Mouse (Mus musculus) heart, embryonic 10.5 days (tissue): ENCODE data around the gene Gm45713. TPM values are rescaled to one million over a fixed set of nuclear protein-coding genes. Genes with fewer than 3 reads are reported as not detected.

ENCODE experiments used
- DNase-seq: peaks from one replicate; pipeline ENCODE4 v3.0.0-alpha.2; 2017; ENCODE audit warnings: low spot score
- H3K27ac ChIP-seq: fragments of 300-500 bp; sonication (generic); 2 replicates; pipeline ENCODE4 v1.5.1; 2016; ENCODE audit warnings: mild to moderate bottlenecking
- H3K27me3 ChIP-seq: fragments of 300-500 bp; sonication (generic); 2 replicates; pipeline ENCODE4 v1.6.1; 2016; ENCODE audit warnings: mild to moderate bottlenecking; ENCODE audit not compliant: poor library complexity, insufficient read depth, severe bottlenecking
- H3K36me3 ChIP-seq: fragments of 300-500 bp; sonication (generic); 2 replicates; pipeline ENCODE4 v1.6.1; 2016; ENCODE audit warnings: mild to moderate bottlenecking, moderate library complexity
- H3K4me1 ChIP-seq: fragments of 300-500 bp; sonication (generic); 2 replicates; pipeline ENCODE4 v1.6.1; 2016; ENCODE audit warnings: mild to moderate bottlenecking
- H3K4me3 ChIP-seq: fragments of 300-500 bp; sonication (generic); 2 replicates; pipeline ENCODE4 v1.5.1; 2016; ENCODE audit warnings: mild to moderate bottlenecking, moderate library complexity
- H3K9me3 ChIP-seq: fragments of 300-500 bp; sonication (generic); 2 replicates; pipeline ENCODE4 v1.6.1; 2016; ENCODE audit warnings: mild to moderate bottlenecking, moderate library complexity
- WGBS: fragments of 180-500 bp; shearing (Covaris S2); methylation state at CpG from one replicate; pipeline ENCODE4 v1.1.7; 2016; 5-methylcytosine and 5-hydroxymethylcytosine counted together
- polyA plus RNA-seq: library from polyadenylated mRNA; unstranded; fragments of >200 nt; fragmentation: Nextera tagmentation; extraction: Ambion mirVana; gene quantifications from 2 replicates; pipeline ENCODE4 v1.2.1, GENCODE M21; 2016

The Gm45713 gene
- polyA plus RNA-seq, 1 experiment from 2014 or later: 0.58 TPM

- no peak for DNase-seq
- H3K27ac ChIP-seq: 0 out of 2 replicates have a peak overlapping the region, but pooled peaks have one; percentile 62
- peaks cover 23% of the 10 kb centered on the region; the same call in 1 of the 2 replicates for H3K4me1 ChIP-seq
- WGBS: 74% methylated on average over 11 of the region's 11 CpGs
- no peaks in the 10 kb centered on the region for H3K9me3 ChIP-seq
- peaks cover 51% of the 10 kb centered on the region for H3K36me3 ChIP-seq
- H3K4me3 ChIP-seq: no peak overlapping the region
- H3K27me3 ChIP-seq: no peaks in the 10 kb centered on the region
These were observed 11.9 kb upstream of the Gm45713 start for GRCm38 (mm10) chr7:45147899-45148298.

DNA sequence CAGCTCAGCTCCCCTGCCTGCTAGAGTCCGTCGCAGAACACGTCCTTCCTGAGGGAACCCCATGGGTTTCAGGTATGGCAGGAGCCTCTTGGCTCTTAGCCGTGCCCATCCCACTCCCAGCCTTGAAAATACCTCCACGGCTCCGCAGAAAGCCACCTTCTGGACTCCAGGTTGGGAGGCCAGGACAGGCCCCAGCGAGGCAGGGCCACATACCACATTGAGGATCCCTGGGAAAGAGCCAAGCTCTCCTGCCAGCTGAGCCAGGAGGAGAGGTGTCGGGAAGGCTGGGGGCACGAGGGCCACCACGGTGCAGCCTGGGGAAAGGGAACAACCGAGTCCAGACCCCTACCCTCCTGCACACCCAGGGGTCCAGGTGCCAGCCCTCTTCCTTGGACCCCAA, 11.2 kb upstream of the Gm45713 start:
- DNase-seq: no peak
- peaks cover 23% of the 10 kb centered on the region; the same call in 1 of the 2 replicates for H3K4me1 ChIP-seq
- 87% methylated on average over 11 of the region's 11 CpGs for WGBS
- no peak overlapping the region for H3K27ac ChIP-seq
- peaks cover 57% of the 10 kb centered on the region for H3K36me3 ChIP-seq
- no peak overlapping the region for H3K4me3 ChIP-seq
- H3K9me3 ChIP-seq: no peaks in the 10 kb centered on the region
- H3K27me3 ChIP-seq: no peaks in the 10 kb centered on the region

DNA sequence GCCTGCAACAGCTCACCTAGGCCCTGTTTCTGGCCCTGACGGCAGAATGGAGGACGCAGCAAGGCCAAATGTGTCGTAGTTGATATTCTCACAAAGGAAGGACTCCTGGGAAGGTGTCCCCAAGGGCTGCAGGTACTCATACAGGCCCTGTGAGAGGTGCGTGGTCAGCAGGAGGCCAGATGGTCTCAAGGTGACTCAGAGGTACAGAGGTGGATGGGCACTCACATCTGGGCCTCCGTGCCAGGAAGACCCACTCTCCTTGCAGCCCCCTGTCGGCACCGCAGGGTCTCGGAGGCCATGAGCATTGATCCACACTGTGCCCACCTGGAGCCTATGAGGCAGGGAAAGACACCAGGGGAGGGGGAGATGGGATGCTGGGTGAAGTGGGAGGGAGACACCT, 9.4 kb upstream of the Gm45713 start:
- peaks cover 67% of the 10 kb centered on the region for H3K36me3 ChIP-seq
- H3K27ac ChIP-seq: no peak overlapping the region
- H3K4me3 ChIP-seq: no peak overlapping the region
- H3K27me3 ChIP-seq: no peaks in the 10 kb centered on the region
- peaks cover 20% of the 10 kb centered on the region; the same call in 1 of the 2 replicates for H3K4me1 ChIP-seq
- no peaks in the 10 kb centered on the region for H3K9me3 ChIP-seq
- DNase-seq: no peak
- 93% methylated on average over 8 of the region's 8 CpGs for WGBS

GRCm38 (mm10) chr7:45144368-45145174, 8.5 kb upstream of the Gm45713 start:
- peaks cover 67% of the 10 kb centered on the region for H3K36me3 ChIP-seq
- H3K27ac ChIP-seq: no peak overlapping the region
- H3K9me3 ChIP-seq: no peaks in the 10 kb centered on the region
- H3K4me3 ChIP-seq: no peak overlapping the region
- peaks cover 22% of the 10 kb centered on the region; the same call in 1 of the 2 replicates for H3K4me1 ChIP-seq
- DNase-seq: no peak
- H3K27me3 ChIP-seq: no peaks in the 10 kb centered on the region
- 88% methylated on average over 13 of the region's 13 CpGs for WGBS

DNA sequence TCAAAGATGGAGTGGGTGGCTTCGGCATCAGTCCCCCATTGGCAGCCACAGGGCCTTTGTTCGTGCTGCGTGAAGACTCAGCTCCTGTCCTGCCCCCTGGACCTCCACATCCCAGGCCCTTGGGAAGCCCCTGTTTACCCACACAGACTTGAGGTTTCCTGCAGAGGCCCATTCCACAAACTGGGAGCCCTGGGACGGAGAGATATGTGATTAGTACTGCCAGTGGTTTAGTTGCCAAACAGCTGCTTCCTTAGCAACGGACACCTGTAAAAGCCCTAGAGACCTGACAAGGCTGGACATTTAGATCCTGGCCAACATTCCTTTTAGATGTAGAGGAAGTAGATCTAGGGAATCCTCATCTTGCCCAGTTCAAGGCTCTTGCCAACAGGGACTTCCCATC, 5.9 kb upstream of the Gm45713 start:
- DNase-seq: no peak
- no peak overlapping the region for H3K4me3 ChIP-seq
- WGBS: 87% methylated on average over 5 of the region's 5 CpGs
- H3K27me3 ChIP-seq: peaks cover 5% of the 10 kb centered on the region; the same call in 1 of the 2 replicates
- no peak overlapping the region for H3K27ac ChIP-seq
- H3K4me1 ChIP-seq: 0 out of 2 replicates have a peak, but pooled peaks cover 9% of the 10 kb centered on the region
- no peaks in the 10 kb centered on the region for H3K9me3 ChIP-seq
- peaks cover 54% of the 10 kb centered on the region for H3K36me3 ChIP-seq

- peaks cover 48% of the 10 kb centered on the region for H3K36me3 ChIP-seq
- no peak overlapping the region for H3K27ac ChIP-seq
- H3K4me3 ChIP-seq: no peak overlapping the region
- peaks cover 5% of the 10 kb centered on the region; the same call in 1 of the 2 replicates for H3K27me3 ChIP-seq
- no peaks in the 10 kb centered on the region for H3K9me3 ChIP-seq
- 89% methylated on average over 3 of the region's 3 CpGs for WGBS
- H3K4me1 ChIP-seq: 0 out of 2 replicates have a peak, but pooled peaks cover 9% of the 10 kb centered on the region
- DNase-seq: no peak
These were observed 5.3 kb upstream of the Gm45713 start for GRCm38 (mm10) chr7:45141319-45141718.

GRCm38 (mm10) chr7:45139904-45140723, 4.1 kb upstream of the Gm45713 start:
- Histone ChIP-seq H3K4me3 (no peak overlapping the region), H3K27me3 (peaks cover 15% of the 10 kb centered on the region), H3K27ac (no peak overlapping the region), H3K4me1 (peaks cover 17% of the 10 kb centered on the region), H3K9me3 (no peaks in the 10 kb centered on the region), H3K36me3 (peaks cover 36% of the 10 kb centered on the region)
- 77% methylated on average over 8 of the region's 8 CpGs for WGBS
- DNase-seq: no peak

GRCm38 (mm10) chr7:45138403-45138802, 2.4 kb upstream of the Gm45713 start:
- H3K27me3 ChIP-seq: peaks cover 24% of the 10 kb centered on the region
- no peak for DNase-seq
- H3K27ac ChIP-seq: peak overlapping the region; percentile 42
- no peaks in the 10 kb centered on the region for H3K9me3 ChIP-seq
- H3K4me3 ChIP-seq: no peak overlapping the region
- H3K4me1 ChIP-seq: peaks cover 31% of the 10 kb centered on the region
- WGBS: 87% methylated on average over 1 of the region's 1 CpGs
- H3K36me3 ChIP-seq: peaks cover 20% of the 10 kb centered on the region

DNA sequence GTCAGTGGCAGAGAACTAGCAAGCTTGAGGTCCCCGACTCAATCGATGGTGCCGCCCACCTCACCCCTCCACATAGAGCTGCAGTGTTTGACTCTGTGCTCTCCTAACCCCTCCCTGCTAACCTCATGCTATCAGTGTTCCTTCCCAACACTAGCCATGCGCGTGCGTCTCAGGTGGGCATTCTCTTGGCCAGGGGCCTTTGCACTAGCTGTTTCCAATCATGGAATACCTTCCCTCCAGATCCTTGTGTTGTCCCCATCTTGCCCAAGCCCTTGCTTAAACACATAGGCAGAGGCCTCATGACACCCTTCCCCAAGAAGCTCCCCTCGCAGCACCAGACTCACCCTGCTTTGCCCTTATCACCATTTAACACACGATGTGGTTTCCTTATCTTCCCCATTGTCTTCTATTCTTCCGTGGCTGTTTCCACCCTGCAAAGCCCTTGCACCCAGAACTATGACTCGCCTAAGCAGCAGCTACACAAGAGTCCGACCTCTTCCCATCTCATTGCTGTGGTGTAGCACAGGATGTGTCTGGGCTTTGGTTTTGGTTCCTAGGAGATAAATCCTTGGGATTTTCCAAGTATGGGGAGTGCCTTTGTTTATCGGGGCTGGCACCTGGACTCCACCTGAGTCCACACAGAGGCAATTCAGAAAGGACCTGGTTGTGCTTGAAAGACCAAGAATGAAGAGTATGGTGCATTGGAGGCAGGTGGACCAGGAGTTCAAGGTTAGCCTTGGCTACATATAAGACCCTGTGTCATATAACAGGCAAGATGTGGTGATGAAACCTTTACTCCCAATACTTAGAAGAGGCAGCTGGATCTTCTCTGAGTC, 1.4 kb upstream of the Gm45713 start:
- peak; percentile 91 for DNase-seq
- peaks cover 11% of the 10 kb centered on the region for H3K36me3 ChIP-seq
- H3K27me3 ChIP-seq: peaks cover 24% of the 10 kb centered on the region
- H3K4me3 ChIP-seq: 0 out of 2 replicates have a peak overlapping the region, but pooled peaks have one; percentile 16
- 58% methylated on average over 12 of the region's 12 CpGs for WGBS
- peak overlapping the region; percentile 42 for H3K27ac ChIP-seq
- peaks cover 31% of the 10 kb centered on the region for H3K4me1 ChIP-seq
- H3K9me3 ChIP-seq: no peaks in the 10 kb centered on the region

GRCm38 (mm10) chr7:45135370-45135769, 661 bp downstream of the Gm45713 start:
- Histone ChIP-seq H3K27ac (peak overlapping the region; percentile 87; the same call in 1 of the 2 replicates), H3K9me3 (no peaks in the 10 kb centered on the region), H3K36me3 (no peaks in the 10 kb centered on the region), H3K27me3 (peaks cover 30% of the 10 kb centered on the region), H3K4me3 (peak overlapping the region; percentile 78), H3K4me1 (peaks cover 39% of the 10 kb centered on the region)
- no peak for DNase-seq
- WGBS: 55% methylated on average over 3 of the region's 3 CpGs

- H3K27me3 ChIP-seq: peaks cover 30% of the 10 kb centered on the region
- H3K4me1 ChIP-seq: peaks cover 36% of the 10 kb centered on the region
- no peaks in the 10 kb centered on the region for H3K9me3 ChIP-seq
- 0 out of 2 replicates have a peak overlapping the region, but pooled peaks have one; percentile 78 for H3K4me3 ChIP-seq
- H3K27ac ChIP-seq: peak overlapping the region; percentile 87; the same call in 1 of the 2 replicates
- WGBS: 6% methylated on average over 12 of the region's 12 CpGs
- DNase-seq: peak; percentile 88
- H3K36me3 ChIP-seq: no peaks in the 10 kb centered on the region
These were observed 1.4 kb downstream of the Gm45713 start for GRCm38 (mm10) chr7:45134544-45135026.
